Mouse (Mus musculus) CH12.LX (cell line): Measurements from ENCODE around the gene Pknox1.

Experiments used
- CHD2 ChIP-seq: IDR thresholded peaks from 2 replicates; pipeline ENCODE4 v1.6.1; 2011; ENCODE audit warnings: low read length, improper control_type of control experiment
- CTCF ChIP-seq, 2 experiments: IDR thresholded peaks in 1 of 2; conservative IDR thresholded peaks in 1 of 2; 2 replicates each; pipeline ENCODE4 v1.5.1; 2011 to 2012; ENCODE audit warnings: low read depth in 2 of 2, low read length in 2 of 2, improper control_type of control experiment in 1 of 2, inconsistent platforms in 1 of 2, mild to moderate bottlenecking in 1 of 2, moderate library complexity in 1 of 2
- E2F4 ChIP-seq: IDR thresholded peaks from 2 replicates; pipeline ENCODE4 v1.6.1; 2011; ENCODE audit warnings: low read depth, low read length, improper control_type of control experiment; ENCODE audit not compliant: insufficient replicate concordance
- ELF1 ChIP-seq: IDR thresholded peaks from 2 replicates; pipeline ENCODE4 v1.6.1; 2014; ENCODE audit warnings: low read depth, mild to moderate bottlenecking, inconsistent platforms, low read length, improper control_type of control experiment
- GABPA ChIP-seq: IDR thresholded peaks from 2 replicates; pipeline ENCODE4 v1.6.1; 2012; ENCODE audit warnings: low read depth, low read length, improper control_type of control experiment, inconsistent platforms; ENCODE audit not compliant: insufficient replicate concordance
- HCFC1 ChIP-seq: IDR thresholded peaks from 2 replicates; pipeline ENCODE4 v1.6.1; 2012; ENCODE audit warnings: low read depth, mild to moderate bottlenecking, inconsistent platforms, low read length, improper control_type of control experiment
- IRF4 ChIP-seq: IDR thresholded peaks from 2 replicates; pipeline ENCODE4 v1.6.1; 2014; ENCODE audit warnings: low read depth, mild to moderate bottlenecking, inconsistent platforms, low read length, improper control_type of control experiment
- KAT2A ChIP-seq: IDR thresholded peaks from 2 replicates; pipeline ENCODE4 v1.6.1; 2012; ENCODE audit warnings: low read length, improper control_type of control experiment, inconsistent platforms; ENCODE audit not compliant: insufficient replicate concordance
- MAX ChIP-seq: IDR thresholded peaks from 2 replicates; pipeline ENCODE4 v1.6.1; 2011; ENCODE audit warnings: low read length, improper control_type of control experiment
- MEF2A ChIP-seq: IDR thresholded peaks from 2 replicates; pipeline ENCODE4 v1.6.1; 2014; ENCODE audit warnings: low read depth, mild to moderate bottlenecking, inconsistent platforms, low read length, improper control_type of control experiment, borderline replicate concordance
- NELFE ChIP-seq: IDR thresholded peaks from 2 replicates; pipeline ENCODE4 v1.6.1; 2011; ENCODE audit warnings: low read depth, low read length, improper control_type of control experiment
- POLR2A ChIP-seq: IDR thresholded peaks from 2 replicates; pipeline ENCODE4 v1.6.1; 2011; ENCODE audit warnings: low read depth, mild to moderate bottlenecking, improper control_type of control experiment, low read length
- UBTF ChIP-seq: IDR thresholded peaks from 2 replicates; pipeline ENCODE4 v1.6.1; 2012; ENCODE audit warnings: low read depth, mild to moderate bottlenecking, inconsistent platforms, low read length, improper control_type of control experiment, moderate library complexity
- ZC3H11A ChIP-seq: IDR thresholded peaks from 2 replicates; pipeline ENCODE4 v1.6.1; 2012; ENCODE audit warnings: low read depth, mild to moderate bottlenecking, inconsistent platforms, low read length, improper control_type of control experiment

GRCm38 (mm10) chr17:31580344-31580743, 15.8 kb downstream of the Pknox1 start:
- TF ChIP-seq GABPA (no peak), ZC3H11A (no peak), POLR2A (no peak), CTCF (conservative IDR thresholded peaks at IDR 0.05 in 1 of 2, IDR thresholded peaks at IDR 0.05 in 1 of 2; ENCODE audit: low read depth in 2 of 2, low read length in 2 of 2) (no peak), MEF2A (no peak), HCFC1 (no peak), MAX (no peak), KAT2A (no peak), IRF4 (no peak), ELF1 (no peak), E2F4 (no peak), UBTF (no peak), CHD2 (no peak), NELFE (no peak)
